In genomic region chr14:43879966-43880545, GRCm38 (mm10) we compare ENCODE assay signal across 22 mouse cellular contexts. TPM values are rescaled to one million over a fixed set of nuclear protein-coding genes. Genes with fewer than 3 reads are reported as not detected.
DNase-seq lines count a peak whose midpoint lies in the region; ATAC-seq and TF ChIP-seq lines count a peak whose summit lies in the region.
"Not testable (repeated sequence)": the region's sequence is repeated elsewhere in the genome, so short reads cannot be mapped to it uniquely, and the experiment has no call there.
"Had no signal": no experiment of that assay in that cellular context is flagged by ENCODE, and none has a peak within 500 bp of the region (broad histone marks: within the 10 kb centered on the region; RNA-seq: fewer than 3 reads in every experiment).

No protein-coding gene starts in this region.

- peaks cover 4 to 13% of the 10 kb centered on the region in 2 experiments; a peak in 3 of 4 replicates for H3K4me1 ChIP-seq in MEL (ENCODE audit: control insufficient read depth in 1 of 2, insufficient read depth in 2 of 2, low read length in 2 of 2)
- not testable (repeated sequence) for H3K4me1 ChIP-seq in liver, embryonic 12.5 days; liver, embryonic 14.5 days (replicated peaks; ENCODE audit: control insufficient read depth in 2 of 2, insufficient read depth in 2 of 2, low read length in 1 of 2); liver, embryonic 16.5 days (ENCODE audit: control insufficient read depth, low read depth, low read length)

- ATAC-seq in liver, embryonic 12.5 days = peak; percentile 76
- peak; percentile 75 for ATAC-seq in liver, embryonic 14.5 days (ENCODE audit: insufficient read depth)
- peak; percentile 75 for ATAC-seq in liver, embryonic 16.5 days (ENCODE audit: low read depth)
- ATAC-seq in megakaryocyte progenitor cell, adult 5-6 weeks (replicated peaks; ENCODE audit: poor library complexity) = peak; percentile 45

- WGBS in liver, embryonic 12.5 days (ENCODE audit: insufficient replicate concordance) = 35% methylated on average over 5 of the region's 5 CpGs
- WGBS in liver, embryonic 14.5 days (ENCODE audit: insufficient replicate concordance) = 38% methylated on average over 5 of the region's 5 CpGs
- 12% methylated on average over 5 of the region's 5 CpGs for WGBS in liver, embryonic 16.5 days (ENCODE audit: insufficient replicate concordance)

- TF ChIP-seq EP300 in MEL (IDR thresholded peaks at IDR 0.05; ENCODE audit: low read depth in 1 of 2, low read length in 2 of 2) = peak; percentile 79 to 91
- TF ChIP-seq EP300 in liver, embryonic 14.5 days (IDR thresholded peaks at IDR 0.05; ENCODE audit: low read depth) = peak; percentile 81

- peak; percentile 53 for DNase-seq in MEL (ENCODE audit: low read depth, low spot score)
- DNase-seq in liver, embryonic 14.5 days (ENCODE audit: low read depth in 3 of 3, low spot score in 3 of 3) = not testable (repeated sequence)

- H3K9me3 ChIP-seq in MEL (replicated peaks; ENCODE audit: insufficient read depth, low read length); liver, embryonic 12.5 days (replicated peaks); liver, embryonic 14.5 days (ENCODE audit: control insufficient read depth, low read length); liver, embryonic 16.5 days (replicated peaks; ENCODE audit: control insufficient read depth, low read length): not testable (repeated sequence)

- H3K4me2 ChIP-seq in liver, embryonic 12.5 days; liver, embryonic 14.5 days (ENCODE audit: low read depth); liver, embryonic 16.5 days (ENCODE audit: low read depth, low read length): not testable (repeated sequence)

- TF ChIP-seq RAD21 in MEL (IDR thresholded peaks at IDR 0.05; ENCODE audit: low read depth, low read length) = not testable (repeated sequence)

- H3K27me3 ChIP-seq in MEL (ENCODE audit: control insufficient read depth in 1 of 2, insufficient read depth in 2 of 2, low read length in 2 of 2); liver, embryonic 12.5 days (replicated peaks); liver, embryonic 14.5 days (ENCODE audit: control insufficient read depth, insufficient read depth, low read length); liver, embryonic 16.5 days (ENCODE audit: control insufficient read depth, insufficient read depth, low read depth, low read length): not testable (repeated sequence)

- TF ChIP-seq CTCF in MEL (IDR thresholded peaks at IDR 0.05 in 2 of 3, conservative IDR thresholded peaks at IDR 0.05 in 1 of 3; ENCODE audit: control insufficient read depth in 1 of 3, insufficient read depth in 1 of 3, low read depth in 2 of 3, low read length in 3 of 3, poor library complexity in 1 of 3, severe bottlenecking in 1 of 3); liver, embryonic 14.5 days (IDR thresholded peaks at IDR 0.05; ENCODE audit: low read depth): not testable (repeated sequence)

- TF ChIP-seq POLR2A in MEL (IDR thresholded peaks at IDR 0.05; ENCODE audit: control insufficient read depth in 1 of 2, insufficient read depth in 1 of 2, low read depth in 1 of 2, low read length in 2 of 2, poor library complexity in 1 of 2) = not testable (repeated sequence)

- not testable (repeated sequence) for H3K9ac ChIP-seq in MEL (ENCODE audit: control insufficient read depth, low read depth, low read length, poor library complexity, severe bottlenecking); liver, embryonic 12.5 days; liver, embryonic 14.5 days (replicated peaks); liver, embryonic 16.5 days (ENCODE audit: low read depth, low read length)

- not testable (repeated sequence) for H3K79me2 ChIP-seq in MEL (ENCODE audit: control insufficient read depth, insufficient read depth, low read length, poor library complexity)

- H3K4me3 ChIP-seq in MEL (ENCODE audit: control insufficient read depth in 1 of 2, insufficient read depth in 1 of 2, low read depth in 2 of 2, low read length in 2 of 2); liver, embryonic 12.5 days; liver, embryonic 14.5 days (ENCODE audit: insufficient read depth in 1 of 2, low read depth in 2 of 2, low read length in 2 of 2); liver, embryonic 16.5 days (ENCODE audit: low read depth, low read length): not testable (repeated sequence)

- H3K36me3 ChIP-seq in MEL (ENCODE audit: control insufficient read depth in 1 of 2, insufficient read depth in 2 of 2, low read length in 2 of 2); liver, embryonic 12.5 days; liver, embryonic 14.5 days (replicated peaks; ENCODE audit: control insufficient read depth, insufficient read depth, low read depth); liver, embryonic 16.5 days (ENCODE audit: control insufficient read depth, insufficient read depth): not testable (repeated sequence)

- H3K27ac ChIP-seq in MEL (ENCODE audit: control insufficient read depth, low read depth, low read length) = peak overlapping the region; percentile 80
- H3K27ac ChIP-seq in liver, embryonic 12.5 days; liver, embryonic 14.5 days; liver, embryonic 16.5 days (ENCODE audit: low read length): not testable (repeated sequence)

TF ChIP-seq in MEL, 35 proteins besides CTCF, POLR2A, EP300 and RAD21:
- TF ChIP-seq GATA1 (IDR thresholded peaks at IDR 0.05; ENCODE audit: low read depth, low read length) (peak; percentile 87), MYB (IDR thresholded peaks at IDR 0.05; ENCODE audit: low read depth, low read length) (peak; percentile 85), SIN3A (IDR thresholded peaks at IDR 0.05; ENCODE audit: low read length) (peak; percentile 58), TCF12 (IDR thresholded peaks at IDR 0.05; ENCODE audit: low read depth, low read length) (peak; percentile 88), ZNF384 (IDR thresholded peaks at IDR 0.05; ENCODE audit: low read depth, low read length) (peak; percentile 91), ETS1 (IDR thresholded peaks at IDR 0.05; ENCODE audit: low read depth, low read length) (peak; percentile 69), TAL1 (IDR thresholded peaks at IDR 0.05; ENCODE audit: low read length) (peak; percentile 39), JUND (IDR thresholded peaks at IDR 0.05; ENCODE audit: low read depth, low read length) (0 out of 2 replicates have a peak, but pooled peaks have one; percentile 40)

RNA-seq across cellular contexts. Expression of gene Ear1, which starts 4.7 kb away (rescaled TPM):
- total RNA-seq in MEL (2012; rRNA removed) = not detected in 2 replicates
- not detected for polyA plus RNA-seq in MEL (2012; ENCODE audit: insufficient read depth in 1 of 2, insufficient read length in 2 of 2, low read depth in 1 of 2, low replicate concordance in 2 of 2, missing spikeins in 1 of 2)
- 3.5 and 12.1 TPM in 2 replicates for polyA plus RNA-seq in liver, embryonic 12.5 days (2016; fragmentation: Nextera tagmentation; extraction: Ambion mirVana)
- polyA plus RNA-seq in liver, embryonic 14.5 days (2012; rRNA removed) = 8.8 and 18.7 TPM in 2 replicates
- 2.9 and 3.2 TPM in 2 replicates for polyA plus RNA-seq in liver, embryonic 14.5 days (2014; fragmentation: Nextera tagmentation; extraction: Ambion mirVana)
- 16.2 and 16.7 TPM in 2 replicates for polyA plus RNA-seq in liver, embryonic 16.5 days (2015; fragmentation: Nextera tagmentation; extraction: Ambion mirVana)
- total RNA-seq in megakaryocyte progenitor cell, adult 5-6 weeks (2015) = 13.2 and 15.2 TPM in 2 replicates
- 10.0 and 21.5 TPM in 2 replicates for total RNA-seq in megakaryocyte progenitor cell, adult 5-6 weeks (2017)
- total RNA-seq: adrenal gland, postnatal 25 days; CH12.LX had no signal
- polyA plus RNA-seq: adrenal gland, adult 2 months; CD4-positive, CD25-positive, alpha-beta regulatory T cell, adult 4 months; embryonic facial prominence, embryonic 11.5 days; embryonic facial prominence, embryonic 13.5 days; erythroblast, embryonic 14.5 days; forebrain, embryonic 10.5 days; forebrain, embryonic 12.5 days; forebrain, embryonic 14.5 days; forebrain, embryonic 16.5 days; G1E had no signal

RNA-seq across cellular contexts. Expression of gene Ear10, which starts 43.3 kb away (rescaled TPM):
- not detected in 2 replicates for total RNA-seq in MEL (2012; rRNA removed)
- not detected for polyA plus RNA-seq in MEL (2012; ENCODE audit: insufficient read depth in 1 of 2, insufficient read length in 2 of 2, low read depth in 1 of 2, low replicate concordance in 2 of 2, missing spikeins in 1 of 2)
- polyA plus RNA-seq in liver, embryonic 12.5 days (2016; fragmentation: Nextera tagmentation; extraction: Ambion mirVana) = not detected in 2 replicates
- not detected in 2 replicates for polyA plus RNA-seq in liver, embryonic 14.5 days (2012; rRNA removed)
- not detected in 2 replicates for polyA plus RNA-seq in liver, embryonic 14.5 days (2014; fragmentation: Nextera tagmentation; extraction: Ambion mirVana)
- polyA plus RNA-seq in liver, embryonic 16.5 days (2015; fragmentation: Nextera tagmentation; extraction: Ambion mirVana) = not detected in 2 replicates
- total RNA-seq in megakaryocyte progenitor cell, adult 5-6 weeks (2015) = not detected in 2 replicates
- total RNA-seq in megakaryocyte progenitor cell, adult 5-6 weeks (2017) = not detected in 2 replicates
- total RNA-seq: adrenal gland, adult 2 months; adrenal gland, postnatal 10 days; adrenal gland, postnatal 25 days; adrenal gland, postnatal 4 days; CH12.LX; common myeloid progenitor, adult 5-6 weeks; G1E had no signal
- polyA plus RNA-seq: adrenal gland, adult 2 months; brain, embryonic 14.5 days; CD4-positive, CD25-positive, alpha-beta regulatory T cell, adult 4 months; embryonic facial prominence, embryonic 11.5 days; embryonic facial prominence, embryonic 13.5 days; embryonic facial prominence, embryonic 15.5 days; erythroblast, embryonic 14.5 days; forebrain, embryonic 10.5 days; forebrain, embryonic 12.5 days; forebrain, embryonic 14.5 days; forebrain, embryonic 16.5 days; G1E had no signal

RNA-seq across cellular contexts. Expression of gene Gm8113, which starts 45.1 kb away (rescaled TPM):
- 18.1 and 18.3 TPM in 2 replicates for total RNA-seq in MEL (2012; rRNA removed)
- 10 to 100 TPM in 1 of 2 experiments, not detected in 1; 21.2 TPM for polyA plus RNA-seq in MEL (2012; ENCODE audit: insufficient read depth in 1 of 2, insufficient read length in 2 of 2, low read depth in 1 of 2, low replicate concordance in 2 of 2, missing spikeins in 1 of 2)
- polyA plus RNA-seq in liver, embryonic 12.5 days (2016; fragmentation: Nextera tagmentation; extraction: Ambion mirVana) = 8.6 and 10.9 TPM in 2 replicates
- polyA plus RNA-seq in liver, embryonic 14.5 days (2012; rRNA removed) = 7.5 and 11.1 TPM in 2 replicates
- 7.4 and 8.6 TPM in 2 replicates for polyA plus RNA-seq in liver, embryonic 14.5 days (2014; fragmentation: Nextera tagmentation; extraction: Ambion mirVana)
- 8.3 and 8.8 TPM in 2 replicates for polyA plus RNA-seq in liver, embryonic 16.5 days (2015; fragmentation: Nextera tagmentation; extraction: Ambion mirVana)
- total RNA-seq in megakaryocyte progenitor cell, adult 5-6 weeks (2015) = 6.4 and 7.1 TPM in 2 replicates
- 4.0 and 5.6 TPM in 2 replicates for total RNA-seq in megakaryocyte progenitor cell, adult 5-6 weeks (2017)
- polyA plus RNA-seq: erythroblast, embryonic 14.5 days; G1E had no signal
